Mouse (Mus musculus) heart, embryonic 16.5 days (tissue): Measurements from ENCODE around the gene Mgl2. TPM values are rescaled to one million over a fixed set of nuclear protein-coding genes. Genes with fewer than 3 reads are reported as not detected.

Experiments
- ATAC-seq: fragments of 200-750 bp; cut with Nextera tagmentation; replicated peaks from 2 replicates; pipeline ENCODE4 v1.8.0; 2017; ENCODE audit warnings: moderate number of reproducible peaks; ENCODE audit not compliant: insufficient read depth, low FRiP score; ENCODE audit errors: extremely low read depth
- H3K27ac ChIP-seq: fragments of 300-500 bp; sonication (generic); 2 replicates; pipeline ENCODE4 v1.5.1; 2014; ENCODE audit warnings: mild to moderate bottlenecking, low read length, control low read depth, moderate library complexity
- H3K27me3 ChIP-seq: fragments of 300-500 bp; sonication (generic); 2 replicates; pipeline ENCODE4 v1.6.1; 2014; ENCODE audit warnings: low read length, mixed read lengths; ENCODE audit not compliant: control insufficient read depth, insufficient read depth
- H3K36me3 ChIP-seq: fragments of 300-500 bp; sonication (generic); 2 replicates; pipeline ENCODE4 v1.6.1; 2014; ENCODE audit not compliant: control insufficient read depth, insufficient read depth
- H3K4me1 ChIP-seq: fragments of 300-500 bp; sonication (generic); 2 replicates; pipeline ENCODE4 v1.6.1; 2014; ENCODE audit warnings: low read length, mixed read lengths; ENCODE audit not compliant: control insufficient read depth, insufficient read depth
- H3K4me2 ChIP-seq: fragments of 300-500 bp; sonication (generic); 2 replicates; pipeline ENCODE4 v1.6.1; 2014; ENCODE audit warnings: low read depth, mild to moderate bottlenecking, control low read depth, low read length
- H3K4me3 ChIP-seq: fragments of 300-500 bp; sonication (generic); 2 replicates; pipeline ENCODE4 v1.5.1; 2014; ENCODE audit warnings: mild to moderate bottlenecking, control low read depth, low read length
- H3K9ac ChIP-seq: fragments of 300-500 bp; sonication (generic); 2 replicates; pipeline ENCODE4 v1.6.1; 2014; ENCODE audit warnings: low read length, control low read depth
- H3K9me3 ChIP-seq: fragments of 300-500 bp; sonication (generic); replicated peaks from 2 replicates; pipeline ENCODE4 v1.6.1; 2016; ENCODE audit warnings: low read length; ENCODE audit not compliant: control insufficient read depth
- WGBS: fragments of 180-500 bp; shearing (Covaris S2); extraction: QIAGEN DNeasy Blood & Tissue Kit; methylation state at CpG from one replicate; pipeline ENCODE4 v1.1.7; 2014; 5-methylcytosine and 5-hydroxymethylcytosine counted together
- polyA plus RNA-seq: library from polyadenylated mRNA; unstranded; fragments of >200 nt; fragmentation: Nextera tagmentation; extraction: Ambion mirVana; gene quantifications from 2 replicates; pipeline ENCODE4 v1.2.1, GENCODE M21; 2015

The Mgl2 gene
- 0.64 and 1.1 TPM in 2 replicates for polyA plus RNA-seq

- Histone ChIP-seq H3K9me3 (no peaks in the 10 kb centered on the region), H3K4me2 (no peak within 1 kb of the TSS), H3K4me1 (no peaks in the 10 kb centered on the region), H3K4me3 (no peak within 1 kb of the TSS), H3K27me3 (no peaks in the 10 kb centered on the region), H3K27ac (no peak within 1 kb of the TSS), H3K36me3 (no peaks in the 10 kb centered on the region), H3K9ac (no peak within 1 kb of the TSS)
- no peak for ATAC-seq
- WGBS = 43% methylated on average over 9 of the region's 9 CpGs
These were observed at the start of gene Mgl2 for GRCm38 (mm10) chr11:70129926-70130379. Gene Mgl2, plus strand, starts transcription at chr11:70130329.

DNA sequence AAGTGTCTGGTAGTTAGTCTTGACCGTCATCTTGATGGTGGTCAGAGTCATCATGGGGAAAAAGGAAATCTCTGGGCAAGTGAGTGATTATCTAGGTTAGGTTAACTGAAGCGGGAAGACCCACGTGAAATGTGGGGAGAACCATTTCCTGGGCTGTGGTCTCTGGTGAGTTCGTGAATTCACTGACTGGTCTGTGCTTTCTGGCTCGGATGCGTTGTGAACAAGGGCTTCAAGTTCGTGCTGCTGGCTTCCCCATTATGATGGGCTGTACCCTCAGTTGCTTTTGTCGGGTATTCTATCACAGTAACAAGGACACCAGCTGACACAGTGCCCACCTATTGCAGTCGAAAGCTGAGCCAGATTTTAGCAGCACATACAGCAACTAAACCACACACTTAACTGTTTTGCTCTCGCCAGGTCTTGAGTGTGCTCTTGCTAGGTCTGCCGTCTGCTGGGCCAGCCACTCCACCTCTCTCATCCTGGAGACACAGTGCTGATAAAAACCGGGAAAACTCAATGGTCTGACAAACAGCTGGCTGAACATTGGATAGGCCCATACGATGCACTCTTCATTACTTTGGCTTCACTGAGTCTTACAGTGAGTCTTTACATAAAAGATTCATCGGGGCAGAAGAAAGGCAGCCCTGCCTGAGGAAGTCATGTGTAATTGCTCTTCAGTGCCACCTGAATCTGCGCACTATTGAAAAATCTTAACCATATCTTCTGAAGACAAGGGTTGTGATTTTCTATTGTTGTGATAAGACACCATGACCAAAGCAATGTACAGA, 49.1 kb upstream of the Mgl2 start:
- no peak overlapping the region for H3K9ac ChIP-seq
- H3K36me3 ChIP-seq = no peaks in the 10 kb centered on the region
- no peak overlapping the region for H3K4me2 ChIP-seq
- ATAC-seq = no peak
- no peak overlapping the region for H3K4me3 ChIP-seq
- WGBS = 75% methylated on average over 15 of the region's 15 CpGs
- H3K27me3 ChIP-seq = no peaks in the 10 kb centered on the region
- no peak overlapping the region for H3K27ac ChIP-seq
- H3K9me3 ChIP-seq = no peaks in the 10 kb centered on the region
- no peaks in the 10 kb centered on the region for H3K4me1 ChIP-seq

DNA sequence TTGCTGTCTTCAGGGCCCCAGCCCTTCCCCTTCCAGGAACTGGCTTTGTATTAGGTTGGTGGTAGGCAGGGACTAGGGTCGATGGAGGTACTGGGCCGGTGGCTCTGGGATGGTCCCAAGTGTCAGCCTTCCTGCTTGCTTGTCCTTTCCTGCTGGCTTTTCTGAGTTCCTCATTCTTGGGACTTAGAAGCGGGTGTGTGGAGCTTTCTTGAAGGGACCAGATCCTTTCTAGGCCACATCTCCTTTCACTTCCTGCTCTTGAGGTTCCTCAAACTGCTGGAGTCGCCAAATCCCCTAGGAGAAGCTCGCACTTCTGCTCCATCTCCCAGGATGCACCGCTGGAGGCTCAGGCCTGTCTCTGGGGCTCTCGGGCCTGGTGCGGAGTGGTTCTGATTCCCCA, 45.6 kb upstream of the Mgl2 start:
- Histone ChIP-seq H3K4me2 (no peak overlapping the region), H3K4me3 (no peak overlapping the region), H3K36me3 (no peaks in the 10 kb centered on the region), H3K9ac (no peak overlapping the region), H3K4me1 (no peaks in the 10 kb centered on the region), H3K27ac (no peak overlapping the region), H3K9me3 (no peaks in the 10 kb centered on the region), H3K27me3 (no peaks in the 10 kb centered on the region)
- no peak for ATAC-seq
- 71% methylated on average over 8 of the region's 8 CpGs for WGBS

- no peak for ATAC-seq
- Histone ChIP-seq H3K9me3 (no peaks in the 10 kb centered on the region), H3K9ac (no peak within 1 kb of the TSS), H3K4me2 (no peak within 1 kb of the TSS), H3K27ac (no peak within 1 kb of the TSS), H3K4me3 (no peak within 1 kb of the TSS), H3K36me3 (no peaks in the 10 kb centered on the region), H3K27me3 (no peaks in the 10 kb centered on the region), H3K4me1 (no peaks in the 10 kb centered on the region)
- 69% methylated on average over 12 of the region's 12 CpGs for WGBS
These were observed 37.9 kb upstream of the Mgl2 start, which contains the start of gene Asgr2 for GRCm38 (mm10) chr11:70091986-70092783. Gene Asgr2, plus strand, starts transcription at chr11:70092644.

GRCm38 (mm10) chr11:70097396-70097795, 32.7 kb upstream of the Mgl2 start:
- no peak overlapping the region for H3K27ac ChIP-seq
- H3K4me1 ChIP-seq = no peaks in the 10 kb centered on the region
- no peaks in the 10 kb centered on the region for H3K27me3 ChIP-seq
- no peak overlapping the region for H3K4me2 ChIP-seq
- H3K9me3 ChIP-seq = 0 out of 2 replicates have a peak, but pooled peaks cover 3% of the 10 kb centered on the region
- H3K36me3 ChIP-seq = no peaks in the 10 kb centered on the region
- no peak overlapping the region for H3K9ac ChIP-seq
- no peak for ATAC-seq
- H3K4me3 ChIP-seq = no peak overlapping the region
- WGBS = 58% methylated on average over 11 of the region's 11 CpGs

DNA sequence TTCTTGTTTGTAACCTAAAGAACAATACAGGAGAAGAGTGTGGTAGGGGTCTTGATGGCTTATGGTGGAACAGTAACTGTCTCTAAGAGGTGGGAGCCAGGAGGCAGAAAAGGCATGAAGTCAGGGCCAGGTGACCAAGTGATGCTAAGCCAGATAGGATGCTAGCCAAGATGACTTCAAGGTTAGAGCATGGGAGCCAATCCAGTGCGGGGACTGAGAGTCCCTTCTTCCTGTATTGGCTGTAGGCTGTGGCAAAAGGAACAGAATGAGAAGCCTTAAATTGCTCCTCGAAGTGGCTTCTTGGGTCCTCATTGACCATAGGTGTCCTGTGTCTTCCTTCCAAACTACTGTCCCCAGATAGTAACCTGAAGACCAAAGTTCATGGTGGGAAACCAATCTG, 31.0 kb upstream of the Mgl2 start:
- ATAC-seq = no peak
- Histone ChIP-seq H3K4me2 (no peak overlapping the region), H3K27ac (no peak overlapping the region), H3K9ac (no peak overlapping the region), H3K9me3 (0 out of 2 replicates have a peak, but pooled peaks cover 3% of the 10 kb centered on the region), H3K4me1 (no peaks in the 10 kb centered on the region), H3K27me3 (no peaks in the 10 kb centered on the region), H3K4me3 (no peak overlapping the region), H3K36me3 (no peaks in the 10 kb centered on the region)
- 79% methylated on average over 2 of the region's 2 CpGs for WGBS

- no peaks in the 10 kb centered on the region for H3K4me1 ChIP-seq
- no peak overlapping the region for H3K27ac ChIP-seq
- no peak for ATAC-seq
- H3K9me3 ChIP-seq = 0 out of 2 replicates have a peak, but pooled peaks cover 3% of the 10 kb centered on the region
- H3K27me3 ChIP-seq = no peaks in the 10 kb centered on the region
- 77% methylated on average over 2 of the region's 2 CpGs for WGBS
- no peak overlapping the region for H3K4me2 ChIP-seq
- H3K4me3 ChIP-seq = no peak overlapping the region
- no peak overlapping the region for H3K9ac ChIP-seq
- no peaks in the 10 kb centered on the region for H3K36me3 ChIP-seq
These were observed 30.3 kb upstream of the Mgl2 start for GRCm38 (mm10) chr11:70099809-70100208.

DNA sequence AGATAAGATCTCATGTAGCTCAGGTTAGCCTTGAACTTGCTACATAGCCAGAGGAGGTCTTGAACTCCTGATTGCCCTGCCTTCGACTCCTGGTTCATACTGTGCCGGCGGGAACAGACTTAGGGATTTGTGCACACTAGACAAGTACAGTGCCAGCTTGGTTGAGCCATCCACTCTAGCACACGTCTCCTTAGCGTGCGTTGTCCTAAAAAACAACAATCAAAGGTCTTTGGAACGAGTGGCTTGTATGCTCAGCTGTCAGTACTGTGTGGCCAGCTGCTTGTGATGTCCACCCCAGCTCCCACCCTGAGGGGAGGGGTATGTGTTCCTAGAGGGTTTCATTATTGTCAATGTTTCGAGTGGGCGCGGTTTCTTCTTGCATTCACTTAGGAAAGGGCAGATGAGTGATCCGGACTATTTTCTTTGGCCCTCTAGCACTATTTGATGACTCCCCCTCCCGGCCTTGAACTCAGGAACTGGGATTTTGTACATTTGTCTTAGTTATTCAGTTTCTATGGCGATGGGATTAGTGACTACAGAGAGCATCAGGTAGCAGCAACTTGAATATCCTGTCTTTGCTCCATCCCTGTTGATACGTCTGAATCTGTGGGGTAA, 26.3 kb upstream of the Mgl2 start:
- WGBS = 80% methylated on average over 14 of the region's 14 CpGs
- H3K36me3 ChIP-seq = no peaks in the 10 kb centered on the region
- H3K4me3 ChIP-seq = no peak overlapping the region
- no peaks in the 10 kb centered on the region for H3K4me1 ChIP-seq
- no peak overlapping the region for H3K9ac ChIP-seq
- H3K4me2 ChIP-seq = no peak overlapping the region
- no peaks in the 10 kb centered on the region for H3K27me3 ChIP-seq
- H3K27ac ChIP-seq = no peak overlapping the region
- 0 out of 2 replicates have a peak, but pooled peaks cover 1% of the 10 kb centered on the region for H3K9me3 ChIP-seq
- no peak for ATAC-seq
